Mouse (Mus musculus) liver, embryonic 16.5 days (tissue): ENCODE data around the gene Kctd12. TPM values are rescaled to one million over a fixed set of nuclear protein-coding genes. Genes with fewer than 3 reads are reported as not detected.

Source experiments
- ATAC-seq: fragments of 200-750 bp; cut with Nextera tagmentation; 2 replicates; pipeline ENCODE4 v1.8.0; 2017; ENCODE audit warnings: low read depth, mild to moderate bottlenecking, moderate number of reproducible peaks, moderate library complexity
- H3K27ac ChIP-seq: fragments of 300-500 bp; sonication (generic); 2 replicates; pipeline ENCODE4 v1.5.1; 2014; ENCODE audit warnings: mild to moderate bottlenecking, low read length
- H3K27me3 ChIP-seq: fragments of 300-500 bp; sonication (generic); 2 replicates; pipeline ENCODE4 v1.6.1; 2014; ENCODE audit warnings: low read depth, low read length, mixed read lengths; ENCODE audit not compliant: control insufficient read depth, insufficient read depth
- H3K36me3 ChIP-seq: fragments of 300-500 bp; sonication (generic); 2 replicates; pipeline ENCODE4 v1.6.1; 2014; ENCODE audit warnings: mild to moderate bottlenecking; ENCODE audit not compliant: control insufficient read depth, insufficient read depth
- H3K4me1 ChIP-seq: fragments of 300-500 bp; sonication (generic); 2 replicates; pipeline ENCODE4 v1.6.1; 2014; ENCODE audit warnings: low read depth, low read length, mixed read lengths; ENCODE audit not compliant: control insufficient read depth
- H3K4me2 ChIP-seq: fragments of 300-500 bp; sonication (generic); 2 replicates; pipeline ENCODE4 v1.6.1; 2014; ENCODE audit warnings: low read depth, low read length, mixed read lengths
- H3K4me3 ChIP-seq: fragments of 300-500 bp; sonication (generic); 2 replicates; pipeline ENCODE4 v1.5.1; 2014; ENCODE audit warnings: low read depth, mild to moderate bottlenecking, low read length
- H3K9ac ChIP-seq: fragments of 300-500 bp; sonication (generic); 2 replicates; pipeline ENCODE4 v1.6.1; 2014; ENCODE audit warnings: low read depth, low read length
- H3K9me3 ChIP-seq: fragments of 300-500 bp; sonication (generic); replicated peaks from 2 replicates; pipeline ENCODE4 v1.6.1; 2016; ENCODE audit warnings: low read length; ENCODE audit not compliant: control insufficient read depth
- WGBS: fragments of 180-500 bp; shearing (Covaris S2); extraction: QIAGEN DNeasy Blood & Tissue Kit; methylation state at CpG from one replicate; pipeline ENCODE4 v1.1.7; 2014; ENCODE audit not compliant: insufficient replicate concordance; 5-methylcytosine and 5-hydroxymethylcytosine counted together
- polyA plus RNA-seq: library from polyadenylated mRNA; unstranded; fragments of >200 nt; fragmentation: Nextera tagmentation; extraction: Ambion mirVana; gene quantifications from 2 replicates; pipeline ENCODE4 v1.2.1, GENCODE M21; 2015

Kctd12 gene
- 2.5 and 2.8 TPM in 2 replicates for polyA plus RNA-seq

DNA sequence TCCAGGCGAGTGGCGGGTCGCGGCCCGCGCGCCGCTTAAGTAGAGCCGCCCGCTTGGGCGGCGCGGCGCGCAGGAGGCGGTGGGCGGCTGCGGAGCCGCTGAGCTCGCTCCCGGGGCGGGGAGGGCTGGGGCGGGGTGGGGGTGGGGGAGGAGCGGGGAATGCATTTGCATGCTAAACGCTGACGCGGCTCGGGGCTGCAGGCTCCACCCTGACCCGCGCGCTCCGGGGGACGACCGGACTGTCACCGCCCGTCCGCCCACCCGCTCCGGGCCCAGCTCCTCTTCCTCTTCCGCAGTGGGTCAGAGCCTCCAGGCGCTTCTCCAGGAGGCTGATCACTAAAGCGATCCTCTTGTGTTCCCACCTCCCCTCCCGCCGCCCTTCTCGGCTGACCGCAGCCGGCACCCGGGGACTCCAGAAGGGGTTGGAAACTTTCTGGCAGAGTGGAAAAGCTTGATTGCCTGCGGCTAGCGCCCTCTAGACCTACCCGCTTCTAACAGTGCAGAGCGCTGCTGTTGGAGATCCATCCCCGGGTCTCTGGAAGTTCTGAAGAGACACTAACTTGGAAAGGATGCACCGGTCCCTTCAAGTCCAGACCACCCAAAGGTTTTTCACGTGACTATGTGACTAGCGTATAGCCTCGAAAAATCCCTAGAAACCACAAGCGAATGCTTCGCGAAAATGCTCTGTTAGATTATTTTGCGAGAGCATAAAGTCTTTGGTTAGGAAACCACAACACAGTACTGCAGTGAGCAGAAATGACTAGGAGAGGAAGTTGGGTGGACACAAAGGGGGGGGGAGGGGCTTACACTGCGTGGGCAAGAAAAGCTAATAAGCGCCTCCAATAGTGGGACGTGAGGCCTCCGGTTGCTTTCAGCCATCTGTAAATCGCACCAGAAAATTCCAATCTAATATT is at the start of gene Kctd12:
Gene Kctd12, minus strand, starts transcription at position 11 of the 914 bp plus-strand sequence.
- Histone ChIP-seq H3K4me2 (peak within 1 kb of the TSS; percentile 79), H3K27me3 (peaks cover 44% of the 10 kb centered on the region)
- ATAC-seq = peak; percentile 90

DNA sequence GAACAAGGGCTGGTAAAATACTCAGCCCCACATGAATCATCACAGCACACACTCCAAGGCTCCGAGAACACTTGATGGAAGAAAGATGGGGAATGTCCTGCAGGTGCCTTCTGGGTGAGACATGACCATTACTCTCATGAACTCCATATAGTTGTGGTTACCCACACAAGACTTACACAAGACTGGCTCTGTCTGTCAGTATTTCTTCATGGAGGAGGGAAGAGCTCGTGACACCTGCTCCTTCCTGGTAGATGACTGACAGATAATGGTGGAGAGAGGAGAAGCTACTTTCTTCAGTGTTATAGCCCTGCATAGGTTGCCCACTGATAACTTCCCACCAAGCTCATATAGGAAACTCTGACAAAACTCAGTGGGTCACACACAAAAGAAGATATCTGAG is 46.8 kb upstream of the Kctd12 start:
- WGBS = 30% methylated on average over 2 of the region's 2 CpGs
- no peaks in the 10 kb centered on the region for H3K4me1 ChIP-seq
- H3K4me3 ChIP-seq = no peak overlapping the region
- H3K27ac ChIP-seq = no peak overlapping the region
- no peaks in the 10 kb centered on the region for H3K9me3 ChIP-seq
- ATAC-seq = 0 out of 2 replicates have a peak, but pooled peaks have one; percentile 30
- no peak overlapping the region for H3K9ac ChIP-seq
- H3K36me3 ChIP-seq = no peaks in the 10 kb centered on the region
- H3K4me2 ChIP-seq = no peak overlapping the region
- no peaks in the 10 kb centered on the region for H3K27me3 ChIP-seq

More for the DNA sequence above, at the start of gene Kctd12:
- no peaks in the 10 kb centered on the region for H3K9me3 ChIP-seq
- H3K4me1 ChIP-seq = peaks cover 2% of the 10 kb centered on the region; the same call in 1 of the 2 replicates
- H3K27ac ChIP-seq = peak within 1 kb of the TSS; percentile 82
- peak within 1 kb of the TSS; percentile 58 for H3K4me3 ChIP-seq
- peak within 1 kb of the TSS; percentile 54 for H3K9ac ChIP-seq
- H3K36me3 ChIP-seq = no peaks in the 10 kb centered on the region
- WGBS = under 1% methylated on average over 64 of the region's 66 CpGs

DNA sequence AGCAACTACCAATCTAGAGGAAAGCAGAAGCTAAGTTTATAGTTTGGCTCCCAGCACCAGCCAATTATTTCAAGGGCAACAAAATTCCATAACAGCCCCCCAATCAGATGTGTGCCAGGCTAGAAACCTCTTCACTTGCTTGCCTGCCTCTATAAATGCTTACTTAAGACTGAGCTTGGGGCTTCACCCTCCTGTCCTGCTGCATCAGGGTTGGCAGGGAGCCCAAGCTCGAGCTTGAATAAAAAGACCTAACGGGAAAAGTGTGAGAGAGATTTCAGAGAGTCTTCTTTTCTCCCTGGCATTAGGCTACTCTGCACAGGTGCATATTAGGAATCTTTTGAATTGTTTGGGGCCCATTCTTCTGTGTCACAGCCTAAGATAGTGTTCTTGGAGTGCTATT is 37.6 kb upstream of the Kctd12 start:
- 44% methylated on average over 2 of the region's 2 CpGs for WGBS
- Histone ChIP-seq H3K9ac (no peak overlapping the region), H3K4me2 (no peak overlapping the region), H3K9me3 (no peaks in the 10 kb centered on the region), H3K36me3 (no peaks in the 10 kb centered on the region), H3K4me1 (no peaks in the 10 kb centered on the region), H3K27me3 (no peaks in the 10 kb centered on the region), H3K27ac (no peak overlapping the region), H3K4me3 (no peak overlapping the region)
- ATAC-seq = no peak

DNA sequence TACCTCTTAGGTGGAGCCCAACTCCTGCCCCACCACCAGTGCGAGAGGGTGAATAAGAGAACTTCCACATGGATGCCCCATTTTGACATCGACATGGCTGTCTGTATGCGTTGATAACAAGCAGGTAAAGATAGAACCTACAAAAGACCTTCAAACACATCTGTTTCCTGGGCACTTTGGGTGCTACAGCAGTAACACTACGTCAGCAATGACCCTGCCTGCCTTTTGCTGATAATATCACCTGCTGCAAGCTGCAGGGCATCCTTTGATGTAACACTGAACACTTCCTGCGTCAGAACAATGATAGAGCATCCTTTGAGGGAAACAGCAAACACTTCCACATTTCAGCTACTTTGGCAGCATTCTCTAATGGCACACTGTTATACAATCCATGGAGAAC is 34.6 kb upstream of the Kctd12 start:
- no peaks in the 10 kb centered on the region for H3K9me3 ChIP-seq
- no peaks in the 10 kb centered on the region for H3K36me3 ChIP-seq
- no peaks in the 10 kb centered on the region for H3K4me1 ChIP-seq
- no peak overlapping the region for H3K9ac ChIP-seq
- H3K4me2 ChIP-seq = no peak overlapping the region
- no peaks in the 10 kb centered on the region for H3K27me3 ChIP-seq
- no peak overlapping the region for H3K4me3 ChIP-seq
- no peak for ATAC-seq
- H3K27ac ChIP-seq = no peak overlapping the region
- WGBS = 18% methylated on average over 5 of the region's 5 CpGs

DNA sequence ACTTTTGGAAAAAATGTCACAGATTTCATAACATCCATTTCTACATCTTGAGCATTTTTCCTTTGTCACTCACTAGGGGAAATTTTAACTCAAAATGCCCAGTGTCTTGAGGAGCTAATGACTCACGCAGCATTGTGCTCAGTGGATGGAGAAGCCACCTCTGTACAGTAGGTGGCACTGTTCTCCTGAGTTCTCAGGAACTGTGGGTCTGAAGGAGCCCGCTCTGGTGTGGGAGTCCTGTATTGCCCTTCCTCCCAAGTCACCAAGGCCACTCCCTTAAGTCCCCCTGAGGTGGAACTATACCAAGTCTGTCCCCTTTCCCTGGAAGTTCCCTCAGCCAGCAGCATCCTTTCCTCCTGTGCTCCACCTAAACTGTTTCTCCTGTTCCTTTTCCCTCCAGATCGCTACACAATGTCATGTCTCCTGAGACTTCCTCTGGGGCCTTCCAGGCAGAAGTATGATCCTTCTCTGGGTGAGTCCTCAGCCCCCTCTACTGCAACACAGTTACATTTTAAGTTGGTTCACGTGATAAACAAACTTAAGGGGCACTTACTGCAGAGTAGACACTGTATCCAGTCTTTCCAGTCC is 30.2 kb upstream of the Kctd12 start:
- Histone ChIP-seq H3K27me3 (no peaks in the 10 kb centered on the region), H3K36me3 (no peaks in the 10 kb centered on the region), H3K9me3 (no peaks in the 10 kb centered on the region), H3K9ac (no peak overlapping the region), H3K4me3 (no peak overlapping the region), H3K4me1 (no peaks in the 10 kb centered on the region), H3K4me2 (no peak overlapping the region), H3K27ac (no peak overlapping the region)
- peak; percentile 57; the same call in 1 of the 2 replicates for ATAC-seq
- 13% methylated on average over 4 of the region's 4 CpGs for WGBS

DNA sequence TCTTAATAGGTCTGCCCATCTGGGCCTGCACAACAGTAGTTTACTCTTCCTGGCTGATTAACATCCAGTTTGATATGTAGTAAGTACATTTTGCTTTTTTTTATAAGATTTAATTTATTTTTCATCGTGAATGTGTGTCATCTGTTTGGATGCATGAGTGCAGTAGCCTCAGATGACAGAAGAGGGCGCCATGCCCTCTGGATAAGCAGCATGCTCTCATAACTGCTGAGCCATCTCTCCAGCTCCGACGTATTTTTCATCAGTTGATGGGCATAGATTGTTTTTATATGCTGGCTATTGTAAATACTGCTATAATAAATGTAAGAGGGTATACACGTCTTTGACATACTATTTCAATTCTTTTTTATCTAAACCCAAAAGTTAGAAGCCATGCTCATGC is 29.3 kb upstream of the Kctd12 start:
- no peak overlapping the region for H3K4me3 ChIP-seq
- no peak overlapping the region for H3K27ac ChIP-seq
- no peak for ATAC-seq
- WGBS = 21% methylated on average over 5 of the region's 5 CpGs
- H3K27me3 ChIP-seq = no peaks in the 10 kb centered on the region
- no peaks in the 10 kb centered on the region for H3K4me1 ChIP-seq
- H3K4me2 ChIP-seq = no peak overlapping the region
- H3K9ac ChIP-seq = no peak overlapping the region
- no peaks in the 10 kb centered on the region for H3K9me3 ChIP-seq
- H3K36me3 ChIP-seq = no peaks in the 10 kb centered on the region

DNA sequence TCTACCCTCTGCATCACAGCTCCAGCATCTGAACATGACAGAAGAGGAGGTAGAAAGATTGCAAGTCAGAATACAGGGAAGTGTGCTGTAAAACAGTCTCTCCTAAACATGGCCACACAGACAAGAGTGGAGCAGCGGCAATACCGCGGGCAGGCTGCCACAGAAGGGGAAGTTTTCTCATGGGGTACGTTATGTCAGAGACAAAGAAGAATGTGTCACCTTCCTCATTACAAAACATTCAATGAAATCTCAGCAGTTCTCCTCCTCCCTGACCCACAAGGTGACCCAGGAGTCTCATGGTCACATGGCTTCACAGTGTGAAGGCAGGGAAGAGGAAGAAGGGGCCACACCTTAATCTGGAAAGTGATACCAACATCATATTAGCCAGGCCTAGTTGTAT is 25.3 kb upstream of the Kctd12 start:
- Histone ChIP-seq H3K4me1 (no peaks in the 10 kb centered on the region), H3K4me2 (no peak overlapping the region), H3K27me3 (no peaks in the 10 kb centered on the region), H3K4me3 (no peak overlapping the region), H3K36me3 (no peaks in the 10 kb centered on the region), H3K9ac (no peak overlapping the region), H3K27ac (no peak overlapping the region), H3K9me3 (no peaks in the 10 kb centered on the region)
- 0 out of 2 replicates have a peak, but pooled peaks have one; percentile 13 for ATAC-seq
- 26% methylated on average over 4 of the region's 4 CpGs for WGBS

DNA sequence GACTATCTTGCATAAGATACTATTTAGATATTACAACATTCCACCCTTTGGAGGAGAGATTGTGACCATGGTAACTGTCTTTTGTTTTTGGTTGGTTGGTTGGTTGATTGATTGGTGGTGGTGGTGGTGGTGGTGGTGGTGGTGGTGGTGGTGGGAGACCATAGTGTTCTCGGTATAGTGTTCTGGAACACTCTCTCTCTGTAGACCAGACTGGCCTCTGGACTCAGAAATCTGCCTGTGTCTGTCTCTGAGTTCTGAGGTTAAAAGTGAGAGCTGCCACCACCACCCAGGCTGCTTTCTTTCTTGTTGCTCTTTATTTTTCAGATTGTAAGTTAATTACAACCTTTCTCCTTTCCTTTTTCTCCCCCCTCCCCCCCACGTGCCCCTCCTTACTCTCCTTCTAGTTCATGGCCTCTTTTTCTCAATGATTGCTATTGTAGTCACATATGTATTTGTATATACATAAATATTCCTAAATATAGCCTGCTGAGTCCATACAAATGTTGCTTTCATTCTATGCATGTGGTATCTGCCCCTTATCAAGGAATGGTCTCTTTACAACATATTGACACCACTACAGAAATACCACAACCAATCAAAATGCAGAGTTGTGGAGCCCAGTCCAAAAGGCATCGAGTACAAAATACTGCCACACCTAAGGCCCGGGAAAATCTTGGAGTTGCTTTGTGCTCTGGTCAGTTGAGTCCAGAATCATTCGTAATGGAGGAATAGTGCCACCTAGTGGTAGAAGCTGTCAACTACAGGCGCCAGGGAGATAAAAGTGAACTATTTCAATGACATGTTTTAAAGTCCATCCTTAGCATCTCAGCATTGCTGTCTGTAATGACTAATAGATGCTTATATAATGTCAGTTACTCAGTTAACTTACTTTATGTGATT is 12.5 kb upstream of the Kctd12 start:
- no peak for ATAC-seq

More for the DNA sequence above, 12.5 kb upstream of the Kctd12 start:
- WGBS = 13% methylated on average over 6 of the region's 6 CpGs
- Histone ChIP-seq H3K36me3 (no peaks in the 10 kb centered on the region), H3K9me3 (no peaks in the 10 kb centered on the region), H3K4me3 (no peak overlapping the region), H3K27me3 (no peaks in the 10 kb centered on the region), H3K27ac (no peak overlapping the region), H3K9ac (no peak overlapping the region), H3K4me2 (no peak overlapping the region), H3K4me1 (no peaks in the 10 kb centered on the region)
